Mouse (Mus musculus) liver, adult 2 months (tissue): Measurements from ENCODE around the gene Mettl8. TPM values are rescaled to one million over a fixed set of nuclear protein-coding genes. Genes with fewer than 3 reads are reported as not detected.

Experiments used
- DNase-seq: peaks from one replicate; pipeline ENCODE4 v3.0.0-alpha.2; 2011; ENCODE audit warnings: low read depth, low spot score; ENCODE audit errors: extremely low read depth
- H3K27ac ChIP-seq: fragments of 200-500 bp; replicated peaks from 2 replicates; pipeline ENCODE4 v1.5.1; 2012; ENCODE audit warnings: low read depth, mild to moderate bottlenecking, control low read depth, inconsistent platforms, low read length; ENCODE audit not compliant: insufficient read depth
- H3K27me3 ChIP-seq: fragments of 200-500 bp; 2 replicates; pipeline ENCODE4 v1.6.1; 2012; ENCODE audit warnings: mild to moderate bottlenecking, moderate library complexity, low read length, inconsistent platforms; ENCODE audit not compliant: control insufficient read depth, insufficient read depth
- H3K36me3 ChIP-seq: fragments of 200-500 bp; 2 replicates; pipeline ENCODE4 v1.6.1; 2012; ENCODE audit warnings: low read length, inconsistent platforms; ENCODE audit not compliant: control insufficient read depth, insufficient read depth
- H3K4me1 ChIP-seq: fragments of 200-500 bp; 2 replicates; pipeline ENCODE4 v1.6.1; 2011; ENCODE audit warnings: low read length; ENCODE audit not compliant: control insufficient read depth, insufficient read depth
- H3K4me3 ChIP-seq: fragments of 200-500 bp; 2 replicates; pipeline ENCODE4 v1.5.1; 2011; ENCODE audit warnings: low read depth, mild to moderate bottlenecking, control low read depth, low read length, moderate library complexity; ENCODE audit not compliant: insufficient read depth
- H3K79me2 ChIP-seq: fragments of 200-500 bp; 2 replicates; pipeline ENCODE4 v1.6.1; 2012; ENCODE audit warnings: inconsistent platforms, mild to moderate bottlenecking, low read length, moderate library complexity; ENCODE audit not compliant: control insufficient read depth, insufficient read depth
- H3K9ac ChIP-seq: fragments of 200-500 bp; 2 replicates; pipeline ENCODE4 v1.6.1; 2012; ENCODE audit warnings: low read depth, mild to moderate bottlenecking, control low read depth, inconsistent platforms, low read length
- CTCF ChIP-seq: fragments of 200-500 bp; IDR thresholded peaks from 2 replicates; pipeline ENCODE4 v1.5.1; 2011; ENCODE audit warnings: low read depth, low read length, control low read depth
- POLR2A ChIP-seq: fragments of 200-500 bp; IDR thresholded peaks from 2 replicates; pipeline ENCODE4 v1.6.1; 2011; ENCODE audit warnings: low read length, control low read depth; ENCODE audit not compliant: insufficient read depth; ENCODE audit errors: extremely low read depth
- WGBS: fragments of 180-500 bp; shearing (Covaris S2); methylation state at CpG from one replicate; pipeline ENCODE4 v1.1.7; 2018; 5-methylcytosine and 5-hydroxymethylcytosine counted together
- polyA plus RNA-seq: library from polyadenylated mRNA; depleted of rRNA; stranded (reverse); fragments of >200 nt; gene quantifications from 2 replicates; pipeline ENCODE4 v1.2.3, GENCODE M21; 2012
- total RNA-seq: library from RNA; depleted of rRNA; stranded (reverse); fragments of >200 nt; gene quantifications from 2 replicates; pipeline ENCODE4 v1.2.3, GENCODE M21; 2014

Mettl8 gene
- total and polyA plus RNA-seq, 2 experiments, result 2.7 to 11.7 TPM

DNA sequence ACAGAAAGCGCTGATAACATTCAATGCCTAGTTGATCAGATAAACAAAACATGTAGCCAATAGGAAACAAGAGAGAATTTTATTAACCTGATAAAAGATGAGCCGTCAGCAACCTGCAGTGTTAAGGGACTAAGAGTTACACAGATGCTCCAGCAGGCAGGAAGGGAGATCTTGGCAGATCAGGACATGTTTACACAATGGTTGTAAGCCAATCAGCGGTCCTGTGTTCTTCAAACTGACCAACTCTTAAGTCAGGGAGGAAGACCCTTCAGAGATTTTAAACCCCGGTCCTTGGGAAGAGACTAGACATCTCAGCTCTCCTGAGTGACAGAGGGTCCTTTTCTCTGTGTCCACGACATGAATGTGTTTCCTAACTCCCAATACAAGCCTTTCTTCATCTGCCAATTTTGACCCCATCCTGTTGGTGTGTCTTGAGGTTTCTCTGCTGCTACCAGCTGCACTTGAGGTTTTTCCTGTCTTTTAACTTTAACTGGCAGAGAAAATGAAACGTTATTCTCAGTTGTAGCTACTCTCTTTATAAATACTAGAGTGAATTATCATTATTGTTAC, 8.5 kb downstream of the Mettl8 start:
- 54% methylated on average over 6 of the region's 6 CpGs for WGBS
- H3K27me3 ChIP-seq, result no peaks in the 10 kb centered on the region

DNA sequence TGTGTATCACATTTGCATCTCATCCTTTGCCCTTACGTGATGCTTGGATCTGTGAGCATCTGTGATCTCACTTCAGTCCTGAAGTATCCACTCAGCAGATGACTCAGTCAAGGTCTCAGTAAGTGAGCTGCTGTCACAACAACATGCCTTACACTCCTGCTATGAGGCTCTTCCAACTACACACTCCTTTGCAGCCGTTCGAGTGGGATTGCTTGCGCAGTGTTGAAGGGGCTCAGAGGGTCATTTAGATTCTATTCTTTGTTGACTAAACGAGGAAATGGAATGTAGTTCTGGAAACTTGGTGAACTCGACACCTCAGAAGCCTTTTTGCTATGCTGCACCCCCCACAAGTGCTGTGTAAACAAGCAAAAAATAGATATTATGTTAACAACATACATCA, 9.2 kb downstream of the Mettl8 start:
- H3K4me3 ChIP-seq, result no peak overlapping the region
- peaks cover 2% of the 10 kb centered on the region for H3K4me1 ChIP-seq
- DNase-seq, result no peak
- H3K36me3 ChIP-seq, result no peaks in the 10 kb centered on the region
- no peak for TF ChIP-seq CTCF
- TF ChIP-seq POLR2A, result no peak
- H3K27ac ChIP-seq, result no peak overlapping the region
- no peaks in the 10 kb centered on the region for H3K27me3 ChIP-seq
- no peaks in the 10 kb centered on the region for H3K79me2 ChIP-seq
- WGBS, result 75% methylated on average over 6 of the region's 6 CpGs
- no peak overlapping the region for H3K9ac ChIP-seq

More for the DNA sequence above, 8.5 kb downstream of the Mettl8 start:
- Histone ChIP-seq H3K4me1 (peaks cover 2% of the 10 kb centered on the region), H3K27ac (no peak overlapping the region), H3K4me3 (no peak overlapping the region), H3K9ac (no peak overlapping the region), H3K79me2 (no peaks in the 10 kb centered on the region), H3K36me3 (no peaks in the 10 kb centered on the region)
- peak; percentile 25 for DNase-seq
- TF ChIP-seq POLR2A (no peak), CTCF (no peak)

DNA sequence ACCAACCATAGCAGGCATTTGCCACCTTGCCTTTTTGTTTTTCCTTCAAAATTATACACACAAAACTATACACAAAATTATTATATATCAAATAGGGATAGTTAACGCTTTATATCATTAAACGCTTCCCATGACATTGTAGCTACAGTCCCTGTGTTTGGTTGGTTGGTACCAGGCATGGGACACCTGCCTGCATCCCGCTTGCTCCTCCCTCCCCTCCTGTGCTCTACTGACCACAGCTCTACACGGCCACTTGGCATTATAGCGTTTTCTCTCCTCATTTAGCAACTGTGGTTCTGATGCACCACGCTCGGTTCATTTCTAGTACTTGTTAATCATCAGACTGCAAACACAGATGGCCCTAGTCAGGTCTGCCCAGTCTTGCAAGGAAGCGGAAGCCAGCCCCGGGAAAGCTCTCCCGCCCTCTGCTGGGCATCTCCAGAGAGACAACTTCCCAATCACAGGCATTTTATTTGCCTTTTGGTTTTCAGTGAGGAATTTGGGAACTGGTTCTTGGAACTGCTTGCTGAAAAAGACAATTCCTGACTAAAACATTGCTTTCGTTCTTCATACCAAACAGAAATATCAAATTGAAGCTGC, 15.8 kb downstream of the Mettl8 start:
- TF ChIP-seq CTCF, result peak; percentile 90
- TF ChIP-seq POLR2A, result no peak
- Histone ChIP-seq H3K27ac (no peak overlapping the region), H3K4me3 (no peak overlapping the region), H3K79me2 (no peaks in the 10 kb centered on the region; the same call in 1 of the 2 replicates), H3K4me1 (no peaks in the 10 kb centered on the region), H3K27me3 (no peaks in the 10 kb centered on the region), H3K36me3 (no peaks in the 10 kb centered on the region), H3K9ac (no peak overlapping the region)
- 30% methylated on average over 11 of the region's 11 CpGs for whole genome bisulfite sequencing
- DNase-seq, result peak; percentile 63

DNA sequence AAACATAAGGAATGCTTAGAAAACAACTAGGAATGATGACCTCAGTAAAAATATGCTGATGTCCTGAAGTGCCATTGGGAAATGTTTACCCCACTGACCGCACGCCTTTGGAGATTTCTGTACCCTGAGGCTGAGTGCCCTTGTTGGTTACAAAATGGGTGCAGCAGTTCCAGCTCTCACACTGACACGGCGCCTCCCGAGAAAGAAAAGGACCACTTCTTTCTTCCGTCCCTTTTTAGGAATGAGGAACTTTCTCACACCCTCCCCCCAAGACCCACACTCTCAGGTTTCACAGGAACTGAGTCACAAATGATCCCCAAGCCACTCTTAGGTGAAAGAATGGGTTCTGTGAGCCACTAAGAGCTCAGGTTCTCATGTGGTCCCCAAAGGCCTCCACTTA, 17.9 kb downstream of the Mettl8 start:
- Histone ChIP-seq H3K36me3 (no peaks in the 10 kb centered on the region), H3K4me1 (no peaks in the 10 kb centered on the region), H3K27ac (no peak overlapping the region), H3K79me2 (no peaks in the 10 kb centered on the region; the same call in 1 of the 2 replicates), H3K4me3 (no peak overlapping the region), H3K27me3 (no peaks in the 10 kb centered on the region), H3K9ac (no peak overlapping the region)
- peak; percentile 14 for DNase-seq
- TF ChIP-seq CTCF (no peak), POLR2A (no peak)
- 80% methylated on average over 6 of the region's 6 CpGs for WGBS

DNA sequence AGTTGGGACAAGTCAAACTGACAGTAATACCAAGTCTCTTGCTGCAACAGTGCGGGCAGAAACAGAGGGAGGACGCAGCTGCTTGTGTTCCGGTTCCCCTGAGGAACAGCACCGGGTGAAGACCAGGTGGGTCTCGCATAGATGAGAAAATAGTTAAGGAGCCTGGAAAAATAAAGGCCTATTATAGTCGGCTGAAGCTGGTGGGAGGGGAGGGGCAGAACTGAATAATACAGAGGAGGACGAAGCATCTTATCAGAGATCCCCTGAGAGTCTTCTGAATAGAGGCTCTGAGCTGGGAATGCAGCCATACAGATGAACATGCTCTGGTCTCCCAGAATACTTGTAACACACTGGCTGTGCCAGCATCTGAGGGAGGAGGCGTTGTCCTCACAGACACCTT, 21.4 kb downstream of the Mettl8 start:
- H3K36me3 ChIP-seq, result no peaks in the 10 kb centered on the region
- WGBS, result 92% methylated on average over 8 of the region's 8 CpGs
- H3K79me2 ChIP-seq, result no peaks in the 10 kb centered on the region; the same call in 1 of the 2 replicates
- H3K27ac ChIP-seq, result no peak overlapping the region
- H3K27me3 ChIP-seq, result no peaks in the 10 kb centered on the region
- H3K4me1 ChIP-seq, result peaks cover 11% of the 10 kb centered on the region
- no peak for DNase-seq
- TF ChIP-seq POLR2A (no peak), CTCF (no peak)
- no peak overlapping the region for H3K9ac ChIP-seq
- H3K4me3 ChIP-seq, result no peak overlapping the region

DNA sequence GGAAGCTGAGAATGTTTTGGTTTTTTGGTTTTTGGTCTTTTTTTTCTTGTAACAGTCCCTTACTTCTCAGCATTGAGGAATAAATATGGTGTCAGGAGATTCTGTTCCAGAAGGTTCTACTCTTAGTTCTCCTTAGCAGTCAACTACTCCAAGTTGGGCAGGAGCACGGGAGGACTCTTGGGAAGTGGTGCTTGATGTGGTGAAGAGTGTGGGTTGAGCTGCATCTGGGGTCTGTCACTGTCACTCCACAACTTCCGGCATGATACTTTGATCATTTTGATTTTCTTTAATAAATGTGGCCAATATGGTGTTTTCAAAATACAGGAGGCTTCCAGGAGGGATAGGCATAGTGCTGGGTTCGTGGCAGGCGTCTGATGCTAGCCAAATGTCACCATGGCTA, 22.4 kb downstream of the Mettl8 start:
- Histone ChIP-seq H3K4me3 (no peak overlapping the region), H3K79me2 (no peaks in the 10 kb centered on the region; the same call in 1 of the 2 replicates), H3K36me3 (no peaks in the 10 kb centered on the region), H3K4me1 (peaks cover 11% of the 10 kb centered on the region), H3K27me3 (no peaks in the 10 kb centered on the region), H3K9ac (no peak overlapping the region), H3K27ac (no peak overlapping the region)
- no peak for TF ChIP-seq CTCF
- TF ChIP-seq POLR2A, result no peak
- DNase-seq, result no peak
- 95% methylated on average over 4 of the region's 4 CpGs for WGBS
